In genomic region chr4:149858097-149858496, GRCm38 (mm10) we compare ENCODE assay signal across 16 mouse cellular contexts.
"Had no signal": no experiment of that assay in that cellular context is flagged by ENCODE, and none has a peak within 500 bp of the region (broad histone marks: within the 10 kb centered on the region; RNA-seq: fewer than 3 reads in every experiment).

No protein-coding gene starts in this region.

- H3K27ac ChIP-seq: kidney, embryonic 15.5 days; left cerebral cortex, adult 2 months; limb, embryonic 13.5 days; liver, embryonic 12.5 days; liver, embryonic 15.5 days; lung, embryonic 15.5 days had no signal

- H3K27me3 ChIP-seq: limb, embryonic 13.5 days had no signal

- H3K4me3 ChIP-seq: kidney, embryonic 15.5 days; left cerebral cortex, adult 2 months; limb, embryonic 13.5 days; liver, embryonic 12.5 days; liver, embryonic 15.5 days; lung, embryonic 15.5 days; megakaryocyte, embryonic 14.5 days; midbrain, embryonic 12.5 days had no signal

- H3K9ac ChIP-seq: kidney, embryonic 15.5 days; limb, embryonic 13.5 days; liver, embryonic 12.5 days; liver, embryonic 15.5 days; lung, embryonic 15.5 days; midbrain, embryonic 12.5 days had no signal

- DNase-seq: kidney, adult 11 months; kidney, adult 8-10 months; kidney, postnatal 10 days; kidney, postnatal 36 days; layer of hippocampus, postnatal 36 days; liver; thymus, adult 18-20 months; thymus, postnatal 36 days had no signal

- H3K36me3 ChIP-seq: kidney, embryonic 15.5 days; limb, embryonic 13.5 days; liver, embryonic 12.5 days; liver, embryonic 15.5 days; lung, embryonic 15.5 days; midbrain, embryonic 12.5 days had no signal

- H3K9me3 ChIP-seq: kidney, embryonic 15.5 days; limb, embryonic 13.5 days; liver, embryonic 12.5 days; liver, embryonic 15.5 days; lung, embryonic 15.5 days; midbrain, embryonic 12.5 days had no signal

- ATAC-seq: liver, embryonic 12.5 days had no signal

- H3K4me2 ChIP-seq: kidney, embryonic 15.5 days; limb, embryonic 13.5 days; liver, embryonic 12.5 days; liver, embryonic 15.5 days; lung, embryonic 15.5 days; midbrain, embryonic 12.5 days had no signal
